Mouse (Mus musculus) embryonic facial prominence, embryonic 14.5 days (tissue): ENCODE data around the gene Trpc4ap. TPM values are rescaled to one million over a fixed set of nuclear protein-coding genes. Genes with fewer than 3 reads are reported as not detected.

Source experiments
- ATAC-seq: fragments of 200-750 bp; cut with Nextera tagmentation; 2 replicates; pipeline ENCODE4 v1.8.0; 2017; ENCODE audit warnings: low read depth, moderate number of reproducible peaks, moderate TSS enrichment
- DNase-seq: peaks from one replicate; pipeline ENCODE4 v3.0.0-alpha.2; 2015; ENCODE audit warnings: low spot score
- H3K27ac ChIP-seq: fragments of 300-500 bp; sonication (generic); replicated peaks from 2 replicates; pipeline ENCODE4 v1.5.1; 2014; ENCODE audit warnings: low read depth, mild to moderate bottlenecking, low read length, moderate library complexity
- H3K27me3 ChIP-seq: fragments of 300-500 bp; sonication (generic); replicated peaks from 2 replicates; pipeline ENCODE4 v1.6.1; 2014; ENCODE audit warnings: low read length; ENCODE audit not compliant: control insufficient read depth, insufficient read depth
- H3K36me3 ChIP-seq: fragments of 300-500 bp; sonication (generic); 2 replicates; pipeline ENCODE4 v1.6.1; 2014; ENCODE audit warnings: low read length, mixed read lengths; ENCODE audit not compliant: control insufficient read depth, insufficient read depth
- H3K4me1 ChIP-seq: fragments of 300-500 bp; sonication (generic); 2 replicates; pipeline ENCODE4 v1.6.1; 2014; ENCODE audit warnings: antibody characterized with exemption, low read length; ENCODE audit not compliant: control insufficient read depth, insufficient read depth
- H3K4me2 ChIP-seq: fragments of 300-500 bp; sonication (generic); 2 replicates; pipeline ENCODE4 v1.6.1; 2014; ENCODE audit warnings: low read depth, mild to moderate bottlenecking, low read length, moderate library complexity, mixed read lengths
- H3K4me3 ChIP-seq: fragments of 300-500 bp; sonication (generic); 2 replicates; pipeline ENCODE4 v1.5.1; 2014; ENCODE audit warnings: low read depth, mild to moderate bottlenecking, low read length
- H3K9ac ChIP-seq: fragments of 300-500 bp; sonication (generic); 2 replicates; pipeline ENCODE4 v1.6.1; 2014; ENCODE audit warnings: low read depth, mild to moderate bottlenecking, low read length, moderate library complexity, mixed read lengths
- H3K9me3 ChIP-seq: fragments of 300-500 bp; sonication (generic); 2 replicates; pipeline ENCODE4 v1.6.1; 2016; ENCODE audit warnings: low read length; ENCODE audit not compliant: control insufficient read depth
- WGBS: fragments of 180-500 bp; shearing (Covaris S2); extraction: QIAGEN DNeasy Blood & Tissue Kit; methylation state at CpG from one replicate; pipeline ENCODE4 v1.1.7; 2014; 5-methylcytosine and 5-hydroxymethylcytosine counted together
- polyA plus RNA-seq: library from polyadenylated mRNA; unstranded; fragments of >200 nt; fragmentation: Nextera tagmentation; extraction: Ambion mirVana; gene quantifications from 2 replicates; pipeline ENCODE4 v1.2.1, GENCODE M21; 2014

Trpc4ap gene
- polyA plus RNA-seq, 1 experiment from 2014 or later: 131 TPM

DNA sequence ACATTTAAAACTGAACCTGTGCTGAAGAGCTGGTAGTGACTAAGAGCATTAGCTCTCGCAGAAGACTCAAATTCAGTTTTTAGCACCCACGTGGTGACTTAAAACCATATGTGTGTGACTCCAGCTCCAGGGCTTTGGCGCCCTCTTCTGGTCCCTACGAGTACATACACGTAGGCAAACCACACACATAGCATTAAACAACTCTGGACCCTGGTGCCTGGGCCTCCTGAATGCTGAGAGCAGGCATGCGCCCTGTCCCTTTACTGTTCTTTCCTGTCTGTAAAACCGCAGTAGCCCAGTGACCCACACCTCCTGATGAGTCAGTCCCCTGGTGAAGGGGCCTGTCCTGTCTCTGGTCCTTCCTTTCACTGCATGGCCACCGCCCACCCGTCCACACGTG is 67.5 kb downstream of the Trpc4ap start:
- H3K9me3 ChIP-seq: no peaks in the 10 kb centered on the region
- peaks cover 21% of the 10 kb centered on the region for H3K27me3 ChIP-seq
- H3K36me3 ChIP-seq: no peaks in the 10 kb centered on the region
- H3K4me1 ChIP-seq: 0 out of 2 replicates have a peak, but pooled peaks cover 8% of the 10 kb centered on the region
- no peak overlapping the region for H3K4me3 ChIP-seq
- H3K4me2 ChIP-seq: no peak overlapping the region
- 30% methylated on average over 10 of the region's 10 CpGs for WGBS
- peak; percentile 56 for DNase-seq
- H3K9ac ChIP-seq: no peak overlapping the region
- no peak overlapping the region for H3K27ac ChIP-seq
- ATAC-seq: no peak

DNA sequence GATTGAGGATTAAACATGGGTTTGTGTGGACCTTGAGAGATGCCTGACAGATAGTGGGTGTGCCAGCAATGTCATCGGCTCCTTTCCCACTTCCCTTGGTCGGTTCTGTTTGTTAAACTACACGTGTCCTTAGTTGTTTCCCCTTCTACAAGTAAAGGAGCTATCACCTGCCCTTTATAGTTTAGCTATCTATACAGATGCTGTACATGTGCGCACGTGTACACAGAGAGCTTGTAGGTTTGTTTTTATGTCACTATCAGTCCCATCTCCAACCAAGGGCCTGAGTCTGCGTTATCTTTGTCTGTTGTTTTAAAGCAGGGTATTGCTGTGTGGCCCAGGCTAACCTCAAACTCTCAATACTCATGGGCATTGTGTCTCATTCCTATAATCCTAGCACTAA is 68.2 kb downstream of the Trpc4ap start:
- no peak overlapping the region for H3K4me3 ChIP-seq
- DNase-seq (no peak), ATAC-seq (no peak)
- no peak overlapping the region for H3K27ac ChIP-seq
- no peak overlapping the region for H3K4me2 ChIP-seq
- H3K9me3 ChIP-seq: no peaks in the 10 kb centered on the region
- WGBS: 83% methylated on average over 6 of the region's 6 CpGs
- 0 out of 2 replicates have a peak, but pooled peaks cover 1% of the 10 kb centered on the region for H3K4me1 ChIP-seq
- no peak overlapping the region for H3K9ac ChIP-seq
- H3K36me3 ChIP-seq: no peaks in the 10 kb centered on the region
- peaks cover 14% of the 10 kb centered on the region for H3K27me3 ChIP-seq

DNA sequence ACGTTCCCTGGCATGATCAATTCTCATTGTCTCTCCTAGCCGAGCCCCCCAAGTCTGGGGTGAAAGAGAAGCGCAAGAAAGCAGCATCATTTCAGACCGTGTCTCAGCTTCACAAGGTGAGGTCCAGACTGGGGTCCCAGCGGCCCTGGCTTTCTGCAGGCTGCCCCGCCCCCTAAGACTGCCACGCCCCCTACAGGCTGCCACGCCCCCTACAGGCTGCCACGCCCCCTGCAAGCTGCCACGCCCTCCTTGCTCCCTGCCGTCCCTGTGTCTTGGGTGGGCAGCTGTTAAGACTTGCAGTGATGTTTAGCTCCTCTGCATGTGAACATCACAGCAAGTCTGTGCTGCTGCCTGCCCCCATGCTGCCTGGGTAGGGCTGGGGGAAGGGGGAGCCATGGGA is 69.6 kb downstream of the Trpc4ap start:
- H3K4me2 ChIP-seq: no peak overlapping the region
- no peaks in the 10 kb centered on the region for H3K9me3 ChIP-seq
- no peaks in the 10 kb centered on the region; the same call in 1 of the 2 replicates for H3K27me3 ChIP-seq
- WGBS: 35% methylated on average over 7 of the region's 11 CpGs
- H3K27ac ChIP-seq: no peak overlapping the region
- no peak for DNase-seq
- no peak overlapping the region for H3K4me3 ChIP-seq
- H3K36me3 ChIP-seq: no peaks in the 10 kb centered on the region
- H3K4me1 ChIP-seq: no peaks in the 10 kb centered on the region
- no peak overlapping the region for H3K9ac ChIP-seq
- ATAC-seq: no peak

DNA sequence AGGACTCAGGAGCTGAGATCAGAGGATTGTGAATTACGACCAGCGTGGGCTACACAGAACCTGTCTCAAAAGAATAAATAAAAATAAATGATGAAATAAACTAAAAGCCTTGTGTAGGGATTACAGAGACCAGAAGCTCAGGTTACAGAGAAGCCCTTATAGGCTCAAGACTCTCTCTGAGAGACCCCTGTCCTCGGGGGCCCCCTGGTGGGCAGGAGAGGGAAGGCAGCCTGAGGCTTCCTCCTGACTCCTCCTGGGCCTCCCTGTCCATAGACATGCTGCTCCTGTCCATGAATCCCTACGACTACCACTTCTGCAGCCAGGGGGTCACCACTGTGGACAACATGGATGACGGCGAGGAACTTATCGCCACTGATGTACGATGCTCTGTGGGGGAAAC is 72.4 kb downstream of the Trpc4ap start:
- WGBS: 25% methylated on average over 8 of the region's 8 CpGs
- no peak overlapping the region for H3K4me2 ChIP-seq
- no peak overlapping the region for H3K4me3 ChIP-seq
- no peaks in the 10 kb centered on the region for H3K36me3 ChIP-seq
- peak; percentile 80 for DNase-seq
- H3K27me3 ChIP-seq: no peaks in the 10 kb centered on the region; the same call in 1 of the 2 replicates
- no peak overlapping the region for H3K9ac ChIP-seq
- H3K9me3 ChIP-seq: no peaks in the 10 kb centered on the region
- no peaks in the 10 kb centered on the region for H3K4me1 ChIP-seq
- no peak overlapping the region for H3K27ac ChIP-seq
- peak; percentile 71 for ATAC-seq

DNA sequence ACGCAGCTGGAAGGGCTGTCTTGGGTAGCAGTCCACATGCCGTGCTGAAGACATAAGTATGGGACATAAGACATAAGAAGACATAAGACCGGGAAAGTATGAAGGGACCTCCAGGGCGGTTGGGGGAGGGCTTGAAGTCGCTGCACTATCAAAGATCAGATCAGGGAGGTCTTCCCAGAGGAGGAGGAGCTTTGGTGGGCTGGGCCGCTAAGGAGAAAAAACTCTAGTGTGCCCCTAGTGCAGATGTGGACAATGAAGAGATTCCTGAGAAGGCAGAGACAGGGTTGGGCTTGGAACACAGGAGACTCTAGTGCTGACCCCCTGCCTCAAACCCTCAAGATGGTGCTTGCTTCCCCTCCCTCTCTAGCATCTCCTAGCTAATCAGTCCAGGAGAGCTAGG is 75.2 kb downstream of the Trpc4ap start:
- 0 out of 2 replicates have a peak, but pooled peaks cover 4% of the 10 kb centered on the region for H3K4me1 ChIP-seq
- WGBS: 47% methylated on average over 6 of the region's 6 CpGs
- H3K36me3 ChIP-seq: no peaks in the 10 kb centered on the region
- H3K9me3 ChIP-seq: no peaks in the 10 kb centered on the region
- no peaks in the 10 kb centered on the region; the same call in 1 of the 2 replicates for H3K27me3 ChIP-seq
- DNase-seq (no peak), ATAC-seq (no peak)
- no peak overlapping the region for H3K4me3 ChIP-seq
- no peak overlapping the region for H3K27ac ChIP-seq
- H3K4me2 ChIP-seq: no peak overlapping the region
- H3K9ac ChIP-seq: no peak overlapping the region

DNA sequence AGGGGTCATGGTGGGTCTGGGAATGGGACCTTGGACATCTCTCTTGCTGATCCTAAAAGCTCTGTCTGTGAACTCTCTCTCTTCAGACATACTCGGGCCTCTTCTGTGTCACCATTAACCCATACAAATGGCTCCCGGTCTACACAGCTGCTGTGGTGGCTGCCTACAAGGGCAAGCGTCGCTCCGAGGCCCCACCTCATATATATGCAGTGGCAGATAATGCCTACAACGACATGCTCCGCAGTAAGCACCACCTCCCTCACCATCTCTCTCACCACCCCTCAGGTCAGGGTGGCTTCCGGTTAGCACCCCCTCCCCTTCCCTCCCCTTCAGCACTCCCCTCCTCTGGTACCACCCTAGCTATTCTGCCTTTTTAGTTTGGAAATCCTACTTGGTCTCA is 78.2 kb downstream of the Trpc4ap start:
- Histone ChIP-seq H3K27ac (no peak overlapping the region), H3K27me3 (no peaks in the 10 kb centered on the region), H3K4me2 (peak overlapping the region; percentile 50; the same call in 1 of the 2 replicates), H3K36me3 (no peaks in the 10 kb centered on the region), H3K4me3 (no peak overlapping the region), H3K4me1 (0 out of 2 replicates have a peak, but pooled peaks cover 4% of the 10 kb centered on the region), H3K9me3 (no peaks in the 10 kb centered on the region), H3K9ac (no peak overlapping the region)
- ATAC-seq (no peak), DNase-seq (no peak)
- WGBS: 72% methylated on average over 8 of the region's 8 CpGs

DNA sequence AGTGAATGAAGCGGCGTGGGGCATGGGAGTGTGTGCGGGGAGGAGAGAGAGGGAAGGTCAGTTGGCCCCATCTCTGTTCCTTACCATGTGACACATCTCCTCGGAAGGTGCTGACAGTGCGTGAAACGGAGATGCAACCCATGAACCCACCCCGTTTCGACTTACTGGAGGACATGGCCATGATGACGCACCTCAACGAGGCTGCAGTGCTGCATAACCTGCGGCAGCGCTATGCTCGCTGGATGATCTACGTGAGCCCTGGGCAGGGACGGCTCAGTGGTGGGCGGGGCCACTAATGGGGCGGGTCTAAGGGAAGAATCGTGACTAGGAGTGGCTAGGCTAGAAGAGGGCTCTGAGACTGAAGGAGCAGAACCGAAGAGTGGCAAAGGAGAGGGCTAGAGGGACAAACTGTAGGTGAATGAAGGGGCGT is 78.8 kb downstream of the Trpc4ap start:
- 6% methylated on average over 17 of the region's 20 CpGs for WGBS

DNA sequence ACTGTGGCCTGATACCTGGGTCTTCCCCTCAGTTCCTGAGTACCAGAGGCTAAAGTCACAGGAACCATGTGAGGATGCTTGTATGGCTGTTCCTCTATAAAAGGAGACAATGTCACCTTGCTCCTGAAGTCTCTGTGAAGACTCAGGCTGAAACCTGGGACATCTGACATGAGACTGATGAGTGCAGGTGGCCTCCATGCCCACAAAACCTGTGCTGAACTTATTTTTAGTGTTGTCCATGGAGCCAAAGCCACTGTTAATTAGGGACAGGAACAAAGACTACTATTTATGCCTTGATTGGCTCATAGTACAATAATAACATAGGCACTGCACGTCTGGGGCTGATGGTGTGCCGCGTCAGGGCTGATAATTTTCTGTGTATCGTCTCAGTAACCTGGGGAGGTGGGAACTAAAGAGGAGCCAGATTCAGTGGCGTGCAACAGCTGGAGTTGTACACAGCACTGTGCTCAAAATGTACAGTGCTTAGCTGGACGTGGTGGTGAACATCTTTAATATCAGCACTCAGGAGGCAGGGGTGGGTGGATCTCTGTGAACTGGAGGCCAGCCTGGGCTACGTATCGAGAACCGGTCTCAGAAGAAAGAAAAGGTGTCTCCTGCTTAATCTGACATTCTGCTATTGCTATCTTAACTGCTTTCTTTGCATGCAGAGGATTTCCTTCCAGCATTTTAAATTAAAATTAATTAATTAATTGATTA is 80.2 kb downstream of the Trpc4ap start:
- Histone ChIP-seq H3K4me3 (no peak overlapping the region), H3K36me3 (no peaks in the 10 kb centered on the region), H3K9ac (no peak overlapping the region), H3K4me1 (0 out of 2 replicates have a peak, but pooled peaks cover 4% of the 10 kb centered on the region), H3K27ac (no peak overlapping the region), H3K4me2 (no peak overlapping the region), H3K27me3 (no peaks in the 10 kb centered on the region), H3K9me3 (no peaks in the 10 kb centered on the region)
- no peak for ATAC-seq
- DNase-seq: no peak
- WGBS: 83% methylated on average over 9 of the region's 9 CpGs

More for the DNA sequence above, 78.8 kb downstream of the Trpc4ap start:
- H3K27ac ChIP-seq: no peak overlapping the region
- peak overlapping the region; percentile 50 for H3K4me2 ChIP-seq
- 0 out of 2 replicates have a peak, but pooled peaks cover 4% of the 10 kb centered on the region for H3K4me1 ChIP-seq
- no peaks in the 10 kb centered on the region for H3K27me3 ChIP-seq
- DNase-seq: peak; percentile 66
- peak; percentile 93 for ATAC-seq
- H3K36me3 ChIP-seq: no peaks in the 10 kb centered on the region
- H3K4me3 ChIP-seq: peak overlapping the region; percentile 26
- H3K9ac ChIP-seq: peak overlapping the region; percentile 32; the same call in 1 of the 2 replicates
- no peaks in the 10 kb centered on the region for H3K9me3 ChIP-seq

DNA sequence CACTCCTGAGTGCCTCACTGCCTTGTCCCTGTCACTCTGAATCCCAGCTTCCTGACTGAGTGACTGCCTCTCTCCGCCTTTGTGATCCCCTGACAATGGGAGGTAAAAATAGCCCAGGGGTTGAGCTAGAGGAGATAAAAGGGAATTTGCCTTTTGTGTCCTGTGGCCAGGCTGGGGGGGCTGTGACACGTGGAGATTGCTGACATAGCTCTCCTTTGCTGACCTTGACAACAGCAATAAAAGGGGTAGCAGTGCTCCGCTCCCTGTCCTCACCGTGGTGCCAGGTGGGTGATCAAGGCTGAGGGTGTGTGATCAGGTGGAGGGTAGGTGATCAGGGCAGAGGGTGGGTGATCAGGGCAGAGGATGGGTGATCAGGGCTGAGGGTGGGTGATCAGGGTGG is 81.2 kb downstream of the Trpc4ap start, which contains the start of gene Myh7b:
Myh7b (plus strand) TSS at position 235 of the 400 bp plus-strand sequence.
- no peaks in the 10 kb centered on the region for H3K36me3 ChIP-seq
- ATAC-seq: no peak
- no peaks in the 10 kb centered on the region for H3K27me3 ChIP-seq
- no peak within 1 kb of the TSS for H3K9ac ChIP-seq
- H3K27ac ChIP-seq: no peak within 1 kb of the TSS
- H3K4me1 ChIP-seq: 0 out of 2 replicates have a peak, but pooled peaks cover 4% of the 10 kb centered on the region
- no peaks in the 10 kb centered on the region for H3K9me3 ChIP-seq
- H3K4me2 ChIP-seq: no peak within 1 kb of the TSS
- no peak for DNase-seq
- 45% methylated on average over 4 of the region's 4 CpGs for WGBS
- no peak within 1 kb of the TSS for H3K4me3 ChIP-seq
